Mouse (Mus musculus) bone marrow macrophage, adult 2 months (primary cell): ENCODE results near the gene Osbpl7.

ENCODE experiments used
- CTCF ChIP-seq: IDR thresholded peaks from 2 replicates; pipeline ENCODE4 v1.5.1; 2012; ENCODE audit warnings: low read depth, mild to moderate bottlenecking, low read length, moderate library complexity
- POLR2A ChIP-seq: IDR thresholded peaks from 2 replicates; pipeline ENCODE4 v1.6.1; 2012; ENCODE audit warnings: mild to moderate bottlenecking, low read depth, low read length, borderline replicate concordance

DNA sequence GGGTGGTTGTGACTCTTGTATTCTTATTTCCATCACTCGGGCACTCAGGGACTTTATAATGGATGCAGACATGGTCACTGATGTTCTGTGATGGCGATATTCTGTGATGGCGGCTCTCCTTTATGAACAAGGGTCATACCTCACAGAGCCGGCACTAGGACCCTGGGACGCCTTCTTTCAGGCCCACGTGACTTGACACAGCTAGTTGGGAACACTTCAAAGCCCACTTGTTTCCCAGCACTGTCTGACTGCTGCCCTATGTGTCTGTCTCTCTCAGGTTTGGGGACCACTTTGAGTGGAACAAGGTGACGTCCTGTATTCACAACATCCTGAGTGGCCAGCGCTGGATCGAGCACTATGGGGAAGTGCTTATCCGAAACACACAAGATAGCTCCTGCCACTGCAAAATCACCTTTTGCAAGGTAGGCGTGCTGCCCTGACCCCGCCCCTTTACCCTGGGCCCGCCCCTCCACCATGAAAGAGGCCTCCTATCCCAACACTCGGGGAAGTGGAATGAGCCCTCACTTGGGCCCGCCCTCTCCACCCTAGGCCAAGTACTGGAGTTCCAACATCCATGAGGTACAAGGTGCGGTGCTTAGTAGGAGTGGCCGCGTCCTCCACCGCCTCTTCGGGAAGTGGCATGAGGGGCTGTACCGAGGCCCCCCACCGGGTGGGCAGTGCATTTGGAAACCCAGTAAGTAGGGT, 16.4 kb downstream of the Osbpl7 start:
- TF ChIP-seq CTCF (no peak), POLR2A (no peak)
